Mouse (Mus musculus) cerebellum, postnatal 10 days (tissue): Measurements from ENCODE around the gene Arv1.

Experiments
- DNase-seq, 2 experiments: peaks; one replicate each; pipeline ENCODE4 v3.0.0; 2021; ENCODE audit warnings: mixed read lengths in 2 of 2

Gene Arv1

GRCm38 (mm10) chr8:124732828-124733227 lies 10.9 kb downstream of the Arv1 start:
- no peak for DNase-seq

GRCm38 (mm10) chr8:124735371-124735911 lies 13.5 kb downstream of the Arv1 start:
- no peak for DNase-seq

- DNase-seq, result peak; percentile 48 to 53
Observed at GRCm38 (mm10) chr8:124739268-124739667, 17.3 kb downstream of the Arv1 start.

GRCm38 (mm10) chr8:124746661-124747060 lies 24.7 kb downstream of the Arv1 start:
- DNase-seq, result no peak

- DNase-seq, result peak; percentile 20 to 30
Observed at GRCm38 (mm10) chr8:124751191-124751590, 29.3 kb downstream of the Arv1 start.

GRCm38 (mm10) chr8:124751709-124752173 lies 29.8 kb downstream of the Arv1 start, which contains the start of gene Fam89a:
Gene Fam89a (minus strand): TSS chr8:124751832.
- peak; percentile 33 to 48 for DNase-seq

GRCm38 (mm10) chr8:124752325-124752862 lies 30.5 kb downstream of the Arv1 start:
- no peak for DNase-seq

GRCm38 (mm10) chr8:124754101-124754791 lies 32.3 kb downstream of the Arv1 start:
- DNase-seq, result peak; percentile 36 to 55

GRCm38 (mm10) chr8:124754792-124755190 lies 32.9 kb downstream of the Arv1 start:
- no peak for DNase-seq

GRCm38 (mm10) chr8:124755481-124755880 lies 33.5 kb downstream of the Arv1 start:
- DNase-seq, result no peak

GRCm38 (mm10) chr8:124756153-124756552 lies 34.2 kb downstream of the Arv1 start:
- DNase-seq, result no peak

- no peak for DNase-seq
Observed at GRCm38 (mm10) chr8:124756601-124757000, 34.7 kb downstream of the Arv1 start.

GRCm38 (mm10) chr8:124758544-124758943 lies 36.6 kb downstream of the Arv1 start:
- peak; percentile 73 to 76 for DNase-seq

GRCm38 (mm10) chr8:124763061-124763460 lies 41.1 kb downstream of the Arv1 start:
- DNase-seq, result no peak

GRCm38 (mm10) chr8:124772389-124772788 lies 50.5 kb downstream of the Arv1 start:
- DNase-seq, result peak in 1 of 2 experiments; percentile 56

GRCm38 (mm10) chr8:124775695-124776094 lies 53.8 kb downstream of the Arv1 start:
- DNase-seq, result peak; percentile 92 to 94

GRCm38 (mm10) chr8:124780236-124780635 lies 58.3 kb downstream of the Arv1 start:
- peak; percentile 62 to 69 for DNase-seq

- no peak for DNase-seq
Observed at GRCm38 (mm10) chr8:124782431-124782830, 60.5 kb downstream of the Arv1 start.

GRCm38 (mm10) chr8:124783228-124783627 lies 61.3 kb downstream of the Arv1 start:
- DNase-seq, result peak in 1 of 2 experiments; percentile 13
